Mouse (Mus musculus) hindbrain, embryonic 12.5 days (tissue): Measurements from ENCODE around the gene Dnm2. TPM values are rescaled to one million over a fixed set of nuclear protein-coding genes. Genes with fewer than 3 reads are reported as not detected.
"Not testable (repeated sequence)": the region's sequence is repeated elsewhere in the genome, so short reads cannot be mapped to it uniquely, and the experiment has no call there.

Source experiments
- ATAC-seq: fragments of 200-750 bp; cut with Nextera tagmentation; 2 replicates; pipeline ENCODE4 v1.8.0; 2017; ENCODE audit warnings: moderate TSS enrichment; ENCODE audit not compliant: low FRiP score
- H3K27ac ChIP-seq: fragments of 300-500 bp; sonication (generic); 2 replicates; pipeline ENCODE4 v1.5.1; 2016; ENCODE audit warnings: mild to moderate bottlenecking
- H3K27me3 ChIP-seq: fragments of 300-500 bp; sonication (generic); 2 replicates; pipeline ENCODE4 v1.6.1; 2016; ENCODE audit warnings: mild to moderate bottlenecking
- H3K36me3 ChIP-seq: fragments of 300-500 bp; sonication (generic); 2 replicates; pipeline ENCODE4 v1.6.1; 2016; ENCODE audit warnings: mild to moderate bottlenecking
- H3K4me1 ChIP-seq: fragments of 300-500 bp; sonication (generic); 2 replicates; pipeline ENCODE4 v1.6.1; 2016
- H3K4me2 ChIP-seq: fragments of 300-500 bp; sonication (generic); replicated peaks from 2 replicates; pipeline ENCODE4 v1.6.1; 2016; ENCODE audit warnings: mild to moderate bottlenecking
- H3K4me3 ChIP-seq: fragments of 300-500 bp; sonication (generic); 2 replicates; pipeline ENCODE4 v1.5.1; 2016; ENCODE audit warnings: mild to moderate bottlenecking
- H3K9ac ChIP-seq: fragments of 300-500 bp; sonication (generic); 2 replicates; pipeline ENCODE4 v1.6.1; 2016; ENCODE audit warnings: mild to moderate bottlenecking, moderate library complexity
- H3K9me3 ChIP-seq: fragments of 300-500 bp; sonication (generic); replicated peaks from 2 replicates; pipeline ENCODE4 v1.6.1; 2016; ENCODE audit warnings: mild to moderate bottlenecking
- WGBS: fragments of 180-500 bp; shearing (Covaris S2); methylation state at CpG from one replicate; pipeline ENCODE4 v1.1.7; 2016; 5-methylcytosine and 5-hydroxymethylcytosine counted together
- polyA plus RNA-seq: library from polyadenylated mRNA; unstranded; fragments of >200 nt; fragmentation: Nextera tagmentation; extraction: Ambion mirVana; gene quantifications from 2 replicates; pipeline ENCODE4 v1.2.1, GENCODE M21; 2016

Dnm2 gene
- polyA plus RNA-seq, 1 experiment from 2014 or later, result 83.9 TPM

DNA sequence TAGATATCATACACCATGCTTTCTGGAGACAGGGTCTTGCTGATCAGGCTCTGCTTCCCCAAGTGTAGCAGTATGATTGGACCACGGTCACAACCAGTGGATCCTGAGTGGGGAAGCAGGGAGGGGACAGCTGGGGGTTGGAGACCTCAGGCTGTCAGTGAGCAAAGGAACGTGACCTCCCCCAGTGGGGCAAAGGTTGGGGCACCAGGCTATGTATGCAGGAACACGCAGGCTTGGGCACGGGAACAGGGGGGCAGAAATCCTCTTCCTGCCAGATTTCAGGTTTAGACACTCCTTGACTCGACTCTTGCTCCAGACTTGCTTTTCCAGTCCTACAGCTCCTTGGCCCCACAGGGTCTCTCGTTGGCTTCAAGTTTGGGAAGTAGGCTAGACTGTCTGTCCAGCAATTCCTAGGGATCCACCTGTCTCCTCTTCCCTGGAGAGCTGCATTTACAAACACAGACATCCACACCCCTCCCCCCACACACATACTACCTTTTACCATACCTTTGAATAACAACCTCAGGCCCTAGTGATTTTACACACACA, 93.3 kb downstream of the Dnm2 start:
- no peak for ATAC-seq
- no peaks in the 10 kb centered on the region for H3K27me3 ChIP-seq
- no peak overlapping the region for H3K27ac ChIP-seq
- no peaks in the 10 kb centered on the region for H3K36me3 ChIP-seq
- no peaks in the 10 kb centered on the region for H3K4me1 ChIP-seq
- H3K9ac ChIP-seq, result no peak overlapping the region
- H3K4me2 ChIP-seq, result no peak overlapping the region
- no peak overlapping the region for H3K4me3 ChIP-seq
- 84% methylated on average over 6 of the region's 6 CpGs for WGBS
- no peaks in the 10 kb centered on the region for H3K9me3 ChIP-seq

GRCm38 (mm10) chr9:21518690-21519089, 94.0 kb downstream of the Dnm2 start:
- not testable (repeated sequence) for H3K9ac ChIP-seq, ATAC-seq, H3K27ac ChIP-seq, H3K4me1 ChIP-seq, H3K9me3 ChIP-seq, H3K36me3 ChIP-seq, H3K4me2 ChIP-seq, H3K4me3 ChIP-seq, H3K27me3 ChIP-seq
- 87% methylated on average over 6 of the region's 6 CpGs for WGBS

GRCm38 (mm10) chr9:21525142-21525936, 100.6 kb downstream of the Dnm2 start:
- 83% methylated on average over 7 of the region's 7 CpGs for WGBS
- Histone ChIP-seq H3K4me3 (no peak overlapping the region), H3K4me1 (peaks cover 8% of the 10 kb centered on the region), H3K4me2 (no peak overlapping the region), H3K27ac (no peak overlapping the region), H3K36me3 (0 out of 2 replicates have a peak, but pooled peaks cover 5% of the 10 kb centered on the region), H3K9ac (no peak overlapping the region), H3K27me3 (no peaks in the 10 kb centered on the region), H3K9me3 (no peaks in the 10 kb centered on the region)
- no peak for ATAC-seq

DNA sequence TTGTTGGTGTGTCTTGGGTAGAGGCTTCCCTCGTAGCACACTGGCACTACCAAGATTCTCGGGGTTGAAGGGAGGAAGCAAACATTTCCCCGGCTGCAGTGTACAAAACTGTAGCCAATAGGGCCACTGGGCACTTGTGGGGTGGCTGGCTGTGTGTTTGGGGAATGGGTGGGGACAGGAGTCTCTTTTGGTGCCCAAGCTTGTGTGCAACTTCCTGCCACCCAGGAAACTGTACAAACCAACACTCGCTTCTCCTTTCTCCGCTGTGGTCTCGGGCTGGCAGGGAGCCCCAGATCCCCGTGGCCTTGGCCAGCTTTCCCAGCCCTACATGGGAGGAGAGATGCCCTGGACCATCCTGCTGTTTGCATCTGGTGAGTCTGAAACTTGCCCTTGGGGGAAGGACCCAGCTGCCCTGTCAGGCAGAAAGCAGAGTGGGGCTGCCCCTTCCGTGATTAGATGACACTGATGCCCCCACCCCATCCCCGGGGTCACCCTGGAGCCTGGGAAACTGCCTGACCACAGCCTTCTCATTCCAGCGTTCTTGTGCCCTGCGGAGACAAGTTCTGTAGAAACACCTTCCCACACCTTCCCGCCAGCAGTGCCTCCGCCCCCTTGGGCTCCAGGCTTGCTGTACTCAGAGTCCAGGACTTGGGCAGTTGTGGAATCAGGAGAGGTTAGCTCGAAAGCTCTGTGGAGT, 101.4 kb downstream of the Dnm2 start, which contains the start of gene AB124611:
TSS of gene AB124611 (plus strand) at position 240 of the 697 bp plus-strand sequence.
- 67% methylated on average over 14 of the region's 14 CpGs for WGBS
- Histone ChIP-seq H3K9me3 (no peaks in the 10 kb centered on the region), H3K4me2 (no peak within 1 kb of the TSS), H3K4me3 (no peak within 1 kb of the TSS), H3K27me3 (no peaks in the 10 kb centered on the region), H3K9ac (0 out of 2 replicates have a peak within 1 kb of the TSS, but pooled peaks have one; percentile 4), H3K27ac (no peak within 1 kb of the TSS), H3K36me3 (0 out of 2 replicates have a peak, but pooled peaks cover 5% of the 10 kb centered on the region), H3K4me1 (peaks cover 8% of the 10 kb centered on the region)
- no peak for ATAC-seq

DNA sequence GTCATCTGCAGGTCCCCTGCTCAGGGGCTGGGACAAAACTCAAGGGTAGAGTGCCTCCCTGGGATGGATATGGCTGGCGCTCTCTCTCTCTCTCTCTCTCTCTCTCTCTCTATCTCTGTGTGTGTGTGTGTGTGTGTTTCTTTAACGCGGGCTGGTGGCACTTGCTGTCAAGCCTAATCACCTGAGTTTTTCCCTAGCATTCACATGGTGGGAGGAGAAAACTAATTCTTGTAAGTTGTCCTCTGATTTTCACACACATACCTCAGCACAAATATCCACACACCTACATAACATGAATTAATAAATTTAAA, 101.9 kb downstream of the Dnm2 start:
- WGBS, result 78% methylated on average over 3 of the region's 3 CpGs
- H3K4me2 ChIP-seq, result no peak overlapping the region
- no peak overlapping the region for H3K27ac ChIP-seq
- peaks cover 8% of the 10 kb centered on the region for H3K4me1 ChIP-seq
- no peaks in the 10 kb centered on the region for H3K9me3 ChIP-seq
- 0 out of 2 replicates have a peak, but pooled peaks cover 5% of the 10 kb centered on the region for H3K36me3 ChIP-seq
- ATAC-seq, result no peak
- H3K9ac ChIP-seq, result no peak overlapping the region
- no peak overlapping the region for H3K4me3 ChIP-seq
- no peaks in the 10 kb centered on the region for H3K27me3 ChIP-seq

DNA sequence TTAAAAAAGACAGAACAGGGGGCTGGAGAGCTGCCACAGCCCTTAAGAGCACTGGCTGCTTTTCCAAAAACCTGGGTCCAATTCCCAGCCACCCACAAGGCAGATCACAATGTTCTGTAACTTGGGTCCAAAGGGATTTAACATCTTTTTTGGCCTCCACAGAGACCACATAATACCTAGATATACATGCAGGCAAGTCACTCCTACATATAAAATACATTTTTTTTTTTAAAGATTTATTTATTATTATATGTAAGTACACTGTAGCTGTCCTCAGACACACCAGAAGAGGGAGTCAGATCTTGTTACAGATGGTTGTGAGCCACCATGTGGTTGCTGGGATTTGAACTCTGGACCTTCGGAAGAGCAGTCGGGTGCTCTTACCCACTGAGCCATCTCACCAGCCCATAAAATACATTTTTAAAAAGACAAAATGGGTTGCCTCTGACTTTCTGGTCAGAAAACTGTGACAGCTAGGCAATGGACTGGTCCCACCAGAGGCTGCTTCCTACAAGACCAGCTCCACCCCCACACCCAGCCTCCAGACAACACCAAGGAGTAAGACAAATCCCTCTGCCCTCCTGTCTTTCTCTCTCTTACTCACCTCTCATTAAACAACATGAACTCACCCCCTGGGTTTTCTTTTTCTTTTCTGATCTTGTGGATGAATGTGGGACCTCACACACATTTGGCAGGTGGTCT, 102.5 kb downstream of the Dnm2 start:
- WGBS, result 97% methylated on average over 2 of the region's 2 CpGs
- ATAC-seq, result no peak
- no peak overlapping the region for H3K4me3 ChIP-seq

DNA sequence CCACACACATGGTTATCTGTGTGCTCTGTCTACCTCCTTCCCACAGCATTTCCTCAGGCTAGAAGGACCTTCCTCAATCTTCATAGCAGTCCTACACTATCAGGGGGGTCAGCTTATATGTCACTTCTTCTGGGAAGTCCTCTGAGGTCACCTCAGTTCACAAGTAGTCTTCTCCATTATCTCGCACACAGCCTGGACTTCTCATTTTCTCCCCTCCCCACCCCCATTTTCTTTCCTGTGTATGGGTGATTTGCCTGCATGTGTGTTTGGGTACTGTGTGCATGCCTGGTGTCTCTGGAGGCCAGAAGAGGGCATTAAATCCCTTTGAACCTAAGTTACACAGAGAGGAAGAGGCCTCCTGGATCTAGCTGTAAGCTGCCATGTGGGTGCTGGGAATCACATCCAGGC, 103.2 kb downstream of the Dnm2 start:
- WGBS, result 69% methylated on average over 1 of the region's 1 CpGs
- H3K27ac ChIP-seq, result no peak overlapping the region
- no peak overlapping the region for H3K4me3 ChIP-seq
- no peaks in the 10 kb centered on the region for H3K9me3 ChIP-seq
- H3K4me2 ChIP-seq, result no peak overlapping the region
- H3K27me3 ChIP-seq, result no peaks in the 10 kb centered on the region
- H3K4me1 ChIP-seq, result peaks cover 8% of the 10 kb centered on the region
- H3K36me3 ChIP-seq, result 0 out of 2 replicates have a peak, but pooled peaks cover 5% of the 10 kb centered on the region
- H3K9ac ChIP-seq, result no peak overlapping the region
- no peak for ATAC-seq

More for the DNA sequence above, 102.5 kb downstream of the Dnm2 start:
- H3K4me1 ChIP-seq, result peaks cover 8% of the 10 kb centered on the region
- no peak overlapping the region for H3K9ac ChIP-seq
- 0 out of 2 replicates have a peak, but pooled peaks cover 5% of the 10 kb centered on the region for H3K36me3 ChIP-seq
- H3K9me3 ChIP-seq, result no peaks in the 10 kb centered on the region
- H3K27me3 ChIP-seq, result no peaks in the 10 kb centered on the region
- H3K27ac ChIP-seq, result no peak overlapping the region
- no peak overlapping the region for H3K4me2 ChIP-seq

GRCm38 (mm10) chr9:21536501-21536900, 111.8 kb downstream of the Dnm2 start:
- no peak overlapping the region for H3K9ac ChIP-seq
- no peak overlapping the region for H3K27ac ChIP-seq
- no peak overlapping the region for H3K4me3 ChIP-seq
- no peak overlapping the region for H3K4me2 ChIP-seq
- ATAC-seq, result no peak
- no peaks in the 10 kb centered on the region for H3K36me3 ChIP-seq
- WGBS, result 95% methylated on average over 14 of the region's 14 CpGs
- no peaks in the 10 kb centered on the region for H3K27me3 ChIP-seq
- H3K9me3 ChIP-seq, result no peaks in the 10 kb centered on the region
- no peaks in the 10 kb centered on the region for H3K4me1 ChIP-seq

DNA sequence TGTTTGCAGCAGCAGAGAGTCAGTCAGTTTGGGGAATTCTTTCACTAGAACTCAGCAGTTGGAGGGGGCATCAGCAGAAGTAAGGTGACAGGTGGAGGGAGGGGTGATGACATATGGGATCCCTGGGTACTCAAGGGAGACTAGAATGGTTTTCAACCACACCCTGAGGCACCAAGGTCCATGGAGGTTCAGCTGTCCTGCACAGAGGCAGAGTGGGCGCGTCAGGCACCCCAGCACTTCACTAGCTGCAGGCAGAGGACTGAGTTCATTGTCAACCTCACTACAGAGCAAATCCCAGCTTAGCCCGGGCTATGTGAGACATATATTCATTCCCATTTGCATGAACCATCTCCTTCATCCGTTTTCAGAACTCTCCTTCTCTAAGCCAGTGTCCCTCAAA, 112.3 kb downstream of the Dnm2 start:
- Histone ChIP-seq H3K9ac (no peak overlapping the region), H3K4me3 (no peak overlapping the region), H3K4me2 (no peak overlapping the region), H3K27ac (no peak overlapping the region), H3K36me3 (no peaks in the 10 kb centered on the region), H3K27me3 (no peaks in the 10 kb centered on the region), H3K4me1 (no peaks in the 10 kb centered on the region), H3K9me3 (no peaks in the 10 kb centered on the region)
- ATAC-seq, result no peak
- 69% methylated on average over 4 of the region's 4 CpGs for WGBS

DNA sequence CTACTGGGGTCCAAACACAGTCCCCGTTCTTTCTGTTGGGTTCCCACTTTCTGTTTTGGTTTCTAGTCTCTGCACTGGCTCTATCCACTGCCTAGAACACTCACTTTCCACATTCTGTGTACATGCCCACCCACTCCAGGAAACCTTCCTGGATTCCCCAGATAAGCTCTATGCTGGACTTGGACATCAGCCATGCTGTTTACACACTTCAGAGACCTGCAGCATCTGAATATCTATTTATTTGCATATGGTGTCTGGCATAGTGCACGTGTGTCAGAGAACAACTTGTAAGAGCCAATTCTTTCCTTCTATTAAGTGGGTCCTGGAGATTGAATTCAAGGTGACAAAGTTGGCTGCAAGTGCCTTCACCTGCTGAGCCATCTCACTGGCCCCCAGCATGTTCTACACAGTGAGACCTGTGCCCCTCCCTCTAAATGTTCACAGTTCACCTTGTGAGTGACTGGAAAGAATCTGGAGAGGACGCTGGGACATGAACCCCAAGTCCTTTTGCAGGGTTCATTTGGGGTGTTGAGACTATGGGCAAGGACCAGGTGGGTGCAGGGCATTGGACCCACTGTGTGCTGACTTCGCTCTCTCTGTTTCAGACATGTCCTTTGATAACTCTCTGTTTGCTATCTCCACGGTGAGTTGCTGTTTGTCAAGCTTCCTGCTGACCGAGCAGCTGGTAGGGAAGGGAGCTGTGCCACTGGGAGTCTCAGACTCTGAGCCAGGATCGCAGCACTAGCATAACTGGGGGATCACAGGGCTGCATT, 115.5 kb downstream of the Dnm2 start:
- no peaks in the 10 kb centered on the region for H3K9me3 ChIP-seq
- no peak overlapping the region for H3K27ac ChIP-seq
- 80% methylated on average over 7 of the region's 7 CpGs for WGBS
- ATAC-seq, result no peak
- H3K4me2 ChIP-seq, result no peak overlapping the region
- H3K4me1 ChIP-seq, result peaks cover 6% of the 10 kb centered on the region; the same call in 1 of the 2 replicates
- H3K27me3 ChIP-seq, result no peaks in the 10 kb centered on the region
- H3K36me3 ChIP-seq, result no peaks in the 10 kb centered on the region
- H3K4me3 ChIP-seq, result no peak overlapping the region
- H3K9ac ChIP-seq, result no peak overlapping the region

DNA sequence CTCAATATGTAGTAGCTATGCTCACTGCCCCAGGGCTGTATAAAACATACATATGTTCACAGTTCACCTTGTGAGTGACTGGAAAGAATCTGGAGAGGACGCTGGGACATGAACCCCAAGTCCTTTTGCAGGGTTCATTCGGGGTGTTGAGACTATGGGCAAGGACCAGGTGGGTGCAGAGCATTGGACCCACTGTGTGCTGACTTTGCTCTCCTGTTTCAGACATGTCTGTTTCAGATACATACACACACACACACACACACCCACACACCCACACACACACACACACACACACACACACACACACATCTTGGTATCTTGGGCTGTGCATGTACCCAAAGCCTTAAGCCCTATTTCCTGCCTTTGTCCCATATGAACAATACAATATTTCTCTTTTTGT, 117.3 kb downstream of the Dnm2 start:
- ATAC-seq, H3K27ac ChIP-seq, H3K9ac ChIP-seq, H3K4me2 ChIP-seq, H3K27me3 ChIP-seq, H3K4me3 ChIP-seq, H3K36me3 ChIP-seq, H3K9me3 ChIP-seq: not testable (repeated sequence)
- H3K4me1 ChIP-seq, result peaks cover 11% of the 10 kb centered on the region
- WGBS, result 94% methylated on average over 2 of the region's 2 CpGs
